Mouse (Mus musculus): ENCODE measurements around the gene Pard3.

Gene Pard3

GRCm38 (mm10) chr8:127461173-127461572 is 397.5 kb downstream of the Pard3 start:
- DNase-seq (ENCODE audit: extremely low read depth, insufficient read length, low spot score) = no peak

- no peak for DNase-seq (ENCODE audit: extremely low read depth, insufficient read length, low spot score)
Observed at GRCm38 (mm10) chr8:127462378-127462935, 398.8 kb downstream of the Pard3 start.

- DNase-seq (ENCODE audit: extremely low read depth, insufficient read length, low spot score) = no peak
Observed at GRCm38 (mm10) chr8:127464300-127464699, 400.6 kb downstream of the Pard3 start.

- DNase-seq (ENCODE audit: extremely low read depth, insufficient read length, low spot score) = no peak
Observed at GRCm38 (mm10) chr8:127472204-127472603, 408.5 kb downstream of the Pard3 start.

GRCm38 (mm10) chr8:127480003-127480402 is 416.3 kb downstream of the Pard3 start:
- no peak for DNase-seq (ENCODE audit: extremely low read depth, insufficient read length, low spot score)

- DNase-seq (ENCODE audit: extremely low read depth, insufficient read length, low spot score) = no peak
Observed at GRCm38 (mm10) chr8:127485618-127486017, 421.9 kb downstream of the Pard3 start.

GRCm38 (mm10) chr8:127491963-127492362 is 428.3 kb downstream of the Pard3 start:
- DNase-seq (ENCODE audit: extremely low read depth, insufficient read length, low spot score) = no peak

- peak; percentile 26 for DNase-seq (ENCODE audit: extremely low read depth, insufficient read length, low spot score)
Observed at GRCm38 (mm10) chr8:127495226-127495780, 431.6 kb downstream of the Pard3 start.

GRCm38 (mm10) chr8:127498997-127499719 is 435.5 kb downstream of the Pard3 start:
- DNase-seq (ENCODE audit: extremely low read depth, insufficient read length, low spot score) = no peak

- no peak for DNase-seq (ENCODE audit: extremely low read depth, insufficient read length, low spot score)
Observed at GRCm38 (mm10) chr8:127499720-127500114, 436.0 kb downstream of the Pard3 start.

- no peak for DNase-seq (ENCODE audit: extremely low read depth, insufficient read length, low spot score)
Observed at GRCm38 (mm10) chr8:127500206-127500605, 436.5 kb downstream of the Pard3 start.

GRCm38 (mm10) chr8:127501756-127502155 is 438.1 kb downstream of the Pard3 start:
- no peak for DNase-seq (ENCODE audit: extremely low read depth, insufficient read length, low spot score)

- DNase-seq (ENCODE audit: extremely low read depth, insufficient read length, low spot score) = no peak
Observed at GRCm38 (mm10) chr8:127505286-127505685, 441.6 kb downstream of the Pard3 start.

GRCm38 (mm10) chr8:127506336-127506735 is 442.6 kb downstream of the Pard3 start:
- DNase-seq (ENCODE audit: extremely low read depth, insufficient read length, low spot score) = no peak

- DNase-seq (ENCODE audit: extremely low read depth, insufficient read length, low spot score) = no peak
Observed at GRCm38 (mm10) chr8:127511341-127511740, 447.6 kb downstream of the Pard3 start.

- DNase-seq (ENCODE audit: extremely low read depth, insufficient read length, low spot score) = no peak
Observed at GRCm38 (mm10) chr8:127512001-127512573, 448.4 kb downstream of the Pard3 start.

GRCm38 (mm10) chr8:127512580-127512979 is 448.9 kb downstream of the Pard3 start:
- no peak for DNase-seq (ENCODE audit: extremely low read depth, insufficient read length, low spot score)

GRCm38 (mm10) chr8:127514810-127515735 is 451.4 kb downstream of the Pard3 start:
- no peak for DNase-seq (ENCODE audit: extremely low read depth, insufficient read length, low spot score)

GRCm38 (mm10) chr8:127516043-127516442 is 452.4 kb downstream of the Pard3 start:
- no peak for DNase-seq (ENCODE audit: extremely low read depth, insufficient read length, low spot score)

- no peak for DNase-seq (ENCODE audit: extremely low read depth, insufficient read length, low spot score)
Observed at GRCm38 (mm10) chr8:127525673-127526072, 462.0 kb downstream of the Pard3 start.

- no peak for DNase-seq (ENCODE audit: extremely low read depth, insufficient read length, low spot score)
Observed at GRCm38 (mm10) chr8:127528315-127528714, 464.6 kb downstream of the Pard3 start.

Data from 3134 (cell line).